Mouse (Mus musculus) urinary bladder, postnatal 25 days (tissue): Measurements from ENCODE around the gene Rabl3.

Source experiments
- DNase-seq: peaks from one replicate; pipeline ENCODE4 v3.0.0; 2022; ENCODE audit warnings: low spot score

Gene Rabl3

DNA sequence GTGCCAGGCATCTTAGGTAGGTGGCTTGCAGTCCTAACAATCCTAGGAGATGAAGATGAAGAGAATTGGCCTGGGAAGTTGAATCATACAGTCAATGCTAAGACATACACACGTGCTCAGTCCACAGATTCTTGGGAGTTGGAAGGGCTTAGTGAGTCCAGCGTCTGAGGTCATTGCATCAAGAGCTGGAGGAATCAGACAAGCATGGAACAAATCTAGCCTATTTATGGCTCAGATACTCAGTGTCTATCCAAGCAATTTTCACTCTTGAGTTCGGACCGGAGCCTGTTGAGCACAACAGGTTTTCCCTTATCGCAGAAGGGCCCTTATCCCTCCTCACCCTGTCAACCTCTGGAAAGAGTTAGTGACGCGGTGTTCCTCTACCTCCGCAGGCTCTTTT, 51.9 kb downstream of the Rabl3 start:
- DNase-seq = no peak

DNA sequence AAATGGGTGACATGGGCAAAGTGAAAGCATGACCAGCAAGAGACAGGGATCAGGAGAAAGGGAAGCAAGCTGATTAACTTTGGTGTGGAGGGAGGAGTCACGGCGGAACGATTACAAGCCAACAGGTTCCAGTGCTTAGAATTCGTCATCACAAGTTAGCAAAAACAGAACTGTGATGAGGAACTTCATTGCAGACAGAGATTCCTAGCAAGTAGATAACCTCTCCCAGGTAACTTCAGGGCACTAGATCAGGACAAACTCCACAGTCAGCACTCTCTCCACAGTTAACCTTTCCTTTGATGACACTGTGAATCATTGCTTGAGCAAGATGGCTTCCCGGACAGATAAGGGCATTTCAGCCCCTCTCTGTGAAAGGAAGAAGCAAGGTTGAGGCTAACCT, 57.7 kb downstream of the Rabl3 start:
- DNase-seq = no peak

DNA sequence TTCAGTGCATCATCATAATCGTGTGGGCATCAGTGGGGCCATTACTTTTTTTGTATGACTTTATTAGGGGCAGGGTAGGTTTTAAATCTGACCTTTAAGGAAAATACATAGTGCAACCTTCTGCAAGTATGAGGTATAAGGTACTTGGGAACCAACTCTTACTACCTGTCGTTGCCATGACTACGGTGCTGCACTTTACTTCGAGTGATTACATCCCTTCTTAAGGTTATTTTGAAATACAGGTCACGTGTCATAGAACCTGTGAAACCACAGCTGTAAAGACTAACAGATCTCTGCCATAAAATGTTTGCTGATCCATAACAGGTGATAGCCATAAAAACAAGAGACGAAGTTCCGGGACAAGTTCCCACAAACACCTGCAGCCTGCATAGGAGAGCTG, 58.8 kb downstream of the Rabl3 start:
- DNase-seq = no peak

DNA sequence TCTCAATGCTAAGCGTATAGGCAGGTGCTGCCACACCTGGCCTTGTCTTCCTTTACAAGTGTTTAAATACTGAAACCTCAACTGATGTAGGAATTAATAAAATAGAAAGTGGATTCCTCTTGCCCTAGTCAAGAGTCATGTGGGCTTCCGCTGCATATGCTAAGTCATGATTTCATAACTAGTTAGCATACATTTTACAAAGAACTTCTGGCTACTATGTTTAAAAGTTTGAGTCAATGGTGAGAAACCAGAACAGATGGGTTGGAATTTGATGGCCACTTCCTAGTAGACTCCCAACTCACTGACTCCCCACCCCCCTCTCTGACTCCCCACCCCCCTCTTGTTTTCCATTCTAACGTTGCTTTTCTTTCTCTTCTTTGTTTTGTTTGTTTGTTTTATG, 59.6 kb downstream of the Rabl3 start:
- DNase-seq = no peak

DNA sequence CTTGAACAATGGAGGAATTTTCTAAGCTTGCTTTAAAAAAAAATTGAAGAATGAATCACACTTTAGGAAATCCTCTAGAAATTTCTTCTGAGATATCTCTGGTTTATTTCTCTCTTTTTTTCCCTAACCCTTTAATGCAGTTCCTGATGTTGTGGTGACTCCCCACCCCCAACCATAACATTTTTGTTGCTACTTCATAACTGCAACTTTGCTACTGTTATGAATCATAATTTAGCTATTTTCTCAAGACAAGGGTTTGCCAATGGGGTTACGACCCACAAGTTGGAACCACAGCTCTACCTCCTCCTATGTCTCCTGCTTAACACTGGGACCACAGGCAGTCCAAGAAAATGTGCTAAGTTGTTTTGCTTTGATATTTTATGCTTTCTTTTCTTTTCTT, 63.7 kb downstream of the Rabl3 start:
- no peak for DNase-seq

DNA sequence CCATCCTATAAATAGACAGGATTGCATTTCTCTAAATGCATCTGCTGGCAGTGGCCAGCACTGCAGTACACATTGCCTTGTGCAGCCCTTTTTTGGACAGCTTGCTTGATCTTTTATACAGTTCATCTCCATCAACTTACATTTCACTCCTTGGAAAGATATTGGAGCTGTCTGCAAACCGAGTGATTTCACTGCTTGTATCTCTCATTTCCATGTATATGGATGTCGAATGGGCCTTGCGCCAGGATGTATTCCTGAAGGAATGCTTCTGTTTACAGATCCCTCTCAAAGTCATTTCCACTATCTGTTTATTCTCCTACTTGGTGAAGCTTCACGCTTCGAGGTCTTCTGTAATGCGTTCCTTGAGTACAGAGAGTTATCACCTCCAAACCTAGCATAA, 64.6 kb downstream of the Rabl3 start:
- no peak for DNase-seq

DNA sequence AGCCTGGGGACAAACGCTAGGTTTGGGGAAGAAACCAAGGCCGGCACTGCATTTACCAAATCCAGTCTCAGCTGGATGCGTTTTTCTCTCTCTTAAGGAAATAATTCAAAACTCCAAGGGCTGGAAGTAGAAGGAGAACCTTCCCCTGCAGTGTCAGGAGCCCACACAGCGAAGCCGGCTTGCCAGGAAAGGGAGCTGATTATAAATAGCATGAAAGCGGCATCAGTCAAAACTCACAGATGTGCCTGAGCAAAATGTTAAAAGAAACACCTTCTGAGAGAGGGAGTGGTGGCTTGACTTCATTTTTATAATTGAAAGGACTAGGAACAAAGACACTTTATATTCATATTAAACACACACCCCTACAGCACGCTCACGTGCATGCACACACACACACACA, 70.6 kb downstream of the Rabl3 start:
- DNase-seq = no peak

DNA sequence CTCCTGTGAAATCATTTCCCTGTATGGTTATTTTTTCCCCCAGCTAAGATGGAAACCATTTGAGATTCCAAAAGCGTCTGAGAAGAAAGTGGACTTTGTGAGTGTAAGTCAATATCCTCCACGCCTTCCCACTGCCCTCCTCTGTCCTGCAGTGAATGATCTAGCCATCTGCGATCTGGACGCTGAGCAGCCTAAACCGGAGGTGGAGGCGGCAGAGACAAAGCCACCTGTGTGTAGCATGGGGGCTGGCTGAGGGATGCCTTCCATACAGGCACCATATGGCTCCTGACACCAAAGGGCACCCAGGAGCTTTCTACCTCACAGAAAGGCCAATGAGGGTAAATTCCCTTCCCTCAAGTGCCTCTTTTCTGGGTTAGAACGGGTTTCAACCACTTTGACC, 71.4 kb downstream of the Rabl3 start:
- no peak for DNase-seq

DNA sequence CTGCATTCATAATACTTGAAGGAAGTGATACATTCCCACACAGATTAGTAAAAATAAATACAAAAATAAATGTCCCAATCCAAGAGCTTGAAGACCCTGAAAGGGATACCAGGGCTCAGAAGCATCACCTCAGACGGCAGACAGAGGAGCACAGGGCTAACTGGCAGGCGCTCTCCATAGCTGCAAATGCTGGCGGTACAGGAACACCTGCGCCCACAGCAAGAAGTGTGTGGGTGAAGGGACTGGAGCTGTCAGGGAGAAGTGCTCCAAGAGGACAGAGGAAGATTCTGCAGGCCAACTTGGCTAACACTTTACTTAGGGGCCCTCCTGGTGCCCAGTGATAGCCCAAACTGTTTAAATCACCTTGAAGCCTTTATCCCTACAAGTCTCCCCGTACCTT, 72.3 kb downstream of the Rabl3 start:
- no peak for DNase-seq

DNA sequence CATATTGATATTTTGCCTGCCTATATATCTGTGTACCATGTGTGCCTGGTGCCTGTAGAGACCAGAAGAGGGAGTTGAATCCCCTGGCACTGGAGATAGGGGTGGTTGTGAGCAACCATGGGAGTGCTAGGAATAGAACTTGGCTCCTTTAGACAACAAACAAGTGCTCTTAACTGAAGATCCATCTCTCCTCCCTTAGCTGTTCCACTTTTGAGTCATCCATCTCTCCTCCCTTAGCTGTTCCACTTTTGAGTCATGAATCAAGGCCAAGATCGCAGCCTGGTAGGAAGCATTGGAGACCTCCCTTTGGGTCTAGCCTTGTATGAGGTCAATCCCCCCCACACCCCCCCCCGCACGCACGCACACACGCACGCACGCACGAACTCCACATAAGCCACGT, 74.9 kb downstream of the Rabl3 start:
- DNase-seq = no peak

DNA sequence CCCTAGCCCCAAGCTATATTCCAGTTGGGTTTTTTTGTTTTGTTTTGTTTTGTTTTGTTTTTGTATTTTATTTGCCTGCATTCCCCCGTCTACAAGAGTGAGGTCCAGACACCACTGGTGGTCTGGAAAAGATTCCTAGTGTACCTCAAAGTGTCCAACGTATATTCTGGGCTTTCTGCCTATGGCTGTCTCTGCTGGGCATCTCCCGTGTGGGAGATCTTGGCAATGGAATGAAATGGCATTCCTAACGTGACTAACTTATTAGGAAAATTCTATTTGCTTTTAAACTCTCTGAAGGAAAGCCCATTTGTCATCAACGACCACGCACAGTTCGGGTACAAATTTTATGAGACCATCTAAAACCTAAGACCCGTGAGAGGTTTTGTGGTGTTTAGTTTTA, 75.7 kb downstream of the Rabl3 start:
- no peak for DNase-seq

DNA sequence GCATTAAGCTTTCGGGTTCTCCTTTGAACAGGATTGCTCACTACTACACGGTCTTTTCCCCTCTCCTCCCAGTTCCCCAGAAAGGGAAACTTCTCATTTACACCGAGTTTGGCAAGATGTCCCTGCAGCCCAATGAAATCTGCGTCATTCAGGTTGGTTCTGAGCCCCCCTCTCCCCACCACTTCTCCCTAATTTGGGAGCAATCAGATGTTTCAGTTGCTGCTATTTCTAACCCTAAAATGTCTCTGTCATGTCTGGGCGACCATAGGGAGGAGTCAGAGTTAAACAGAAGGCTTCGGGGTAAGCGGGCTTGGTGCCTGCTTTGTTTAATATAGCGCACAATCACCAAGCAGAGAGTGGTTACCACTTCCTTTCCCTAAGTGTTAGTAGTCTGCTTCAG, 76.4 kb downstream of the Rabl3 start:
- no peak for DNase-seq

DNA sequence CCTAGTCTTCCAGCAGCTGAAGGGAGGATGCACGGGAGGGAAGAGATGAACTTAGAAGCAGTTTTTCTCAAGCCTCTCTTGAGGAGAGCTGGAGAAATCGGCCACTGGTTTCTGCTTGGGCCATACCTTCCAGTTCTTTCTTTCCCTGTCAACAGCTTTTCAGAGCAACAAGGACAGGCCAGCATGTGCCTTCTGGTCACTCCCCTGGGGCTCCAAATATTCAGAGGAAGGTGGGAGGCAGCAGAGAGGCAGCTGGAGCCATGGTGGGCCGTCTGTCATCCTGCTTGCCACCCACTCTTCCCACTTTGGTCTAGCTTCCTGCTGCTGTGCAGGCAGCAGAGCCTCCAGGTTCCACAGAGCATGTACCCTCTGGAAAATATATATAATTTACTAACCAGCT, 78.0 kb downstream of the Rabl3 start:
- no peak for DNase-seq
